Mouse (Mus musculus) gastrocnemius, postnatal 4 days (tissue): ENCODE results near the gene Tmod1. TPM values are rescaled to one million over a fixed set of nuclear protein-coding genes. Genes with fewer than 3 reads are reported as not detected.
A peak's percentile ranks its signal among the peaks of the same experiment; 100 is the strongest.

Experiments
- DNase-seq, 2 experiments: peaks; one replicate each; pipeline ENCODE4 v3.0.0; 2021 to 2022; ENCODE audit warnings: low spot score in 2 of 2, mixed read lengths in 2 of 2
- total RNA-seq, 2 experiments: library from RNA; stranded (reverse); gene quantifications; 2 replicates each; pipeline ENCODE4 v1.2.3; 2021

Gene Tmod1
- total RNA-seq, 2 experiments from 2014 or later = 243 to 252 TPM

DNA sequence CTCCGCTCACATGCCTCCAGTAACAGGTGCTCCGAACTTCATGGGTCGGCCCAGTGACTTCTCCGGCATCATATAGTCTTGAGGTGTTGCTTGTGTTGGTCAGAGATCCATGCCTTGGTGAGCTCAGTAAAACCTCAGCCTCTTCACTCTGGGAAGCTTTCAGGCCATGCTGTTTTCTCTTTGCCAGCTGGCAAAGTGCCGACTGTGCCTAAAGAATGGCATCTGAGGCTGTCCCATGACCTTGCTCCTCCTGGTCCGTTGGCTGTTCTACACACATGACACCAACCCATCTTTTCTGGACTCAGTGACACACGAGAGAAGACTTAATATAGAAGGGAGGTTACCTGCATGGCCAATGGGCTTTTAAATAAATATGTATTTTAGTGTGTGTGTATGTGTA is 9.7 kb downstream of the Tmod1 start:
- no peak for DNase-seq

DNA sequence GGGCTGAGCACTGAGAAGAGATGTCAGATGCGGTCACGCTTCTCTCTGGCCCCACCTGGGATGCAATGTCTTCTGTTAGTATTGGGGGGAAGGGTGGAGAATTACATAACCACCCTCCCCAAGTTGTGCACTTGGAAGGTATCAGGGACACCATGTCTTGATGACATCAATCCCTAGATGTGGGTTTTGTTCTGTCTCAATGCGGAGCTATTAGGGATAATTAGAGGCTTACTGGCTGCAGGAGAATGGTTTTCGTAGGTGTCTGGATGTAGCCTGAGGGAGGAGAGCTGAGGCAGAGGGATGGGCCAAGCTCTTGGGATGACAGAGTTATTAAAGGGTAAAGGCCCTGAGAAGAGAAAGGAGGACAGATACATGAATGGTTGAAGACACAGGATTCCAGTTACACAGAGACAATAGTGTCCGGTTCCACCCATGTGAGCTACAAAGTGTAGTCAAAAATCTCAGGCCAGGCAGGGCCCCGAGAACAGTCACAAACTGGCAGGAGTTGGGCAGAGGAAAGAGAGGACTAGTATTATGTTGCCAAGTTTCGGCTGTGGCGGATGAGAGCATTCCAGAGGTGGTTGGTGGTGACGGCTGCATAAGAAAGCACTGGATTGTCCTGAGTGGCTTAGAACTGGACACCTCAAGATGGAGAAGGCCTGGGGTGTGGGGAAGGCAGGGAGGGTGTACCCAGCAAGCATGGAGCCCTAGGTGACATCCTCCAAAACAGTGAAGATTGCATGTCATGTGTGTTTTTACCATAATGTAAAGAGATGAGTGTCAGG is 14.8 kb downstream of the Tmod1 start:
- no peak for DNase-seq

DNA sequence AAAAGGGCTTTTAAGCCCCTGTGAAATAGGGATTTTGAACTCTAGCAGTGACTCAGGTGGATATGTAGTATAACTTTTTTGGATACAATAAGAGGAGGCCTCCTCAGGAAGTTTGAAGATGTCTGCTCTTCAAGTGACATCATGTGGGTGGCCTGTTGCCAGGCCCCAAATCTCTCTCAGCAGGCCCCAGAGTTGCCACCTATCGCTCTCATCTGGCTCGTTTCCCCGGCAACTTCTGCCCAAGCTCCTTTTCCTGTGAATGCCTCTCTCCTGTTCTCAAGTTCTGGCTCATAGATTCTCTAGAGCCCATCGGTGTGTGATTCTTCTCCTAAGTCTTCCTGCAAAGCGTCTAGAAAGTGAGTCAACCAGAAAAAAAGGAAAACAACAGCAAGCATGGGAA is 17.4 kb downstream of the Tmod1 start:
- DNase-seq = no peak

DNA sequence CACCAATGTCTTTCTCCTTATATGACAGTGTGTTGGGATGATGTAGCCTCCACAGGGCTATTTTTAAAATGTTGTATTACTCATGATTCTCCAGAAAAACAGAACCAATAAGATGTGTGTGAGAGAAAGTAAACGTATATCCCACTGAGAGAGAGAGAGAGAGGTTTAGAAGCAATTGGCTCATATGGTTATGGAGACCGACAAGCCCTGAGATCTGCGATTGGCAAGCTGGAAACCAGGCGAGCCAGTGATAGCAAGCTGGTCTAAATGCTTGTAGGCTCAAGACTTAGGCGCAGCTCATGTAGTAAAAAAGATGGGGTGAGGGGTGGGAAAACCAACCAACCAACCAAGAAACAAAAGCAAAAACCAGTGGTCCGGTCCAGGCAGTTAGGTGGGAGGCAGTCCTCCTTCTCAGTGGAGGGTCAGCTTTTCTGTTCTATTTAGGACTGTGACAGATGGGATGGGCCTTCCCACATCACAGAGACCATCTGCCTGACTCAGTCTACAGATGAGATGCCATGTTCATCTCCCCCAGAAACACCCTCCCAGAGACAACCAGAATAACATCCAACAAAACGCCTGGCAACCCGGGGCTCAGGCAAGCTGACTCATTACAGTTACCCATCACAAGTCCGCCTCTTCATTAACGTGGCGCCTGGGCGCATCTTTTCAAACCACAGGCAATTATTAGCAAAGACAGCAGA is 22.7 kb downstream of the Tmod1 start:
- no peak for DNase-seq

DNA sequence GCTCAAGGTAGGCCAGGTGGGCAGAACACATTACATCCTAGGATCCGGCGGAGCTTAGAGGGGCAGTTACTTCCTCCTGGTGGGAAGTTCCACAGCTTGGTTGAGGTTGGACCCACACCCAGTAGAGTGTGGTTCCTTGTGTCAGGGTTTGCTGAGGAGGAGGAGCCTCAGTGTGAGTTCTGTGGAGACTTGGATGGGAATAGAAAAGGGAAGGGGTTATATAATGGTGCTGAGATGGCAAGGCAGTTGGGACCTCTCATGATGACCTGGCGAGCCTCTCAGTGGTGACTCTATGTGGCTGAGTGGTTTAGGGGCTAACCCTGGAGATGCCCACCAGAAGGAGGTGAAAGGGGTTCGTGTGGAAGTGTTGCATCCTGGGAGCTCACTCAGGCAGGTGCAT is 25.1 kb downstream of the Tmod1 start:
- DNase-seq = no peak

DNA sequence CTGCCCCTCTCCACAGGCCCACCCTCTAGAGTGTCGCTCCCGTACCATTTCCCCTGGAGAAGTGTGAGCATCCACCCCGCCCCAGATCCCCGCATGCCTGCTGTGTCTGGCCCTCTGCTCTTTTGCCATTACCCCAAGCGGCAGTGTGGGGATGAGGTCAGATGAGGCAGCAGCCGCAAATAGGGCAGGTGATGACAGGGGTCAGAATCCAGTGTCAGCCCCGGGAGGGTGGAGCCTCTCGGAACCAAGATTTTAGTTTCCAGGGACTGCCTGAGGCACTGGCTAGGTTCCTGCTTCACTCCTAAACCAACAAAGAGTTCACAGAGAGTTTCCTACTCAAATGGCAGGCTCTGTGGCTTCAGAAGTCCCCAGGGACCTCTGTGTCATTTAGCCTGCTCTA is 25.5 kb downstream of the Tmod1 start:
- DNase-seq = no peak

DNA sequence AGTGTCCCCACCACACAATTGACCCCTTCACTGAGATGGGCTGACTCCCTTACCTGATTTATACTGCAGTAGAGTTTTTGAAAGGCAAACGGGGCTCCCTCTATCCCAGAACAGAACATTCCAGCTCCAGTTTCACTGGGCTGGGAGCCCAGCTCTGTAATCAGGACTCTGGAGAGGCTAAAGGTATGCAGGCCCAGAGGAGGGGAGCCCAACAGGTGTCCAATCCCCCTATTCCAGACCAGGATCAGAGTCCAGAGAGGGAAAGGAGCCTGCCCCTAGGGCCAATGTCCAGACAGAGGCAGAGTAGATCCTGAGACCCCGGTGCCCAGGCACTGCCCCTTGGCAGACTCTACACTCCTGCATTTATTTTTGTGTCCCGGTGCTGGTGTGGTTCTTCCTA is 26.2 kb downstream of the Tmod1 start:
- no peak for DNase-seq

DNA sequence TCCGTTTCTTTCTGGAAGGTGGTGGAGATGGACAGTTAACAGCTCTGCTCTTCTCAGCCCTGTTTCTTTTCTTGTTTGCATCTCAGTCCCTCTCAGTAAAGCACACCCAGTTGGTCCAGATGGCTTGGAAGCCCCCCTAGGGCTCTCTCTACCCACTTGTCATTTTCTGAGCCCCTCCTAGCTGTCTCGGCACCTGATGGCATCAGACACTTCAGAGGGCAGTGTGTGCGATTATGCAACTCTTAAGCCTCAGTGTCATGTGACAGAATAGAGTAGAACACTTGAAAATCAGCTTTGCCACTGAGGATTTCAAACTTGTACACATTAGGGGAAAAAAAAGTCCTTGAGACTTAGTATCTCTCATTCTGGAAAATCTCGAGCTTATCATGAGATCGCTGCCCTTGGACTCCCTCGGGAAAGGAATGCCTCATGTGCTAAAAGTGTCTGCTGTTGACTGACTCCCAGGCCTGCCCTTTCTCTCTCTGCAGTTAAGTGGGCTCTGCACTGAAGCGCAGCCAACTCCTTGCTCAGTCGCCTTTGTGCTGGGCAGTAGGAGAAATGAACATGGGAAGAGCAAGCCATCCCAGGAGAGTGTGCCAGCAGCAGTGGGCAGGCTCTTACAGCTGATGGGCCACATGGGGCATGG is 27.1 kb downstream of the Tmod1 start:
- DNase-seq = no peak

DNA sequence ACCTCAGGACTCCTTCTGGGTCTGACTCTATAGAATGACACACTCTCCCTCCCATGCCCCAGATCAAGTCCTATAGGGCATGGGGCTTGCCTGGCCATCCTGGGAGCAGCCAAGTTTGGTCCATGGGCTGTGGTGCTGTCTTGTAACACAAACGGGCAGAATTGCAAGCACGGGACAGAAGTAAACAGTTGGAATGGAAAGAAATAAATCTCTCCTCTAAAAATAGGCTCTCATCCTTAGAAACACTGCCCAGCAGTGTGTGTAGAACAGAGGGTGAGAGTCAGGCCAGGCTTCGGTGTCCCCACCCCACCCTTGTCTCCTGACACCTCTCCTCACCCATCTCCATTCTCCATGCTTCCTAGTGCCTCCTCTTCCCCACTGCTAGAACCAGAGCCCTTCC is 29.3 kb downstream of the Tmod1 start:
- DNase-seq = no peak

DNA sequence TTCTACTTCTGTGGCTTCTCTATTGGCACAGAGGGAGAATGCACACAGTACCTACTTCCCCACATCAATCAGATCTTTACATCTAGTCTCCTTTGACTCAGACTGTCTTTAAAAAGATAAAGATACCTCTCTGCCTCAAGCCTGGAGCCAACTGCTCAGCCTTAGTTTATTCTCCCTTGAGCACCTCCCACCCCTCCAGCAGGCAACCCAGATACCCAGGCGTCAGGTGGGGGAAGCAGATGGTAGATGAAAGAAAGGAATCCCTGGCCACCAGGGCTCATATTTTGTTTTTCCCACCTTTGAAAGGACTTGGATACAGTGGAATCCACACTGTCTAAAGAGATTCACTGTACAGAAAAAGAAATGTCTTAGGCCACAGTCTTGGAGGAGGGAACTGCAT is 29.8 kb downstream of the Tmod1 start:
- DNase-seq = no peak

DNA sequence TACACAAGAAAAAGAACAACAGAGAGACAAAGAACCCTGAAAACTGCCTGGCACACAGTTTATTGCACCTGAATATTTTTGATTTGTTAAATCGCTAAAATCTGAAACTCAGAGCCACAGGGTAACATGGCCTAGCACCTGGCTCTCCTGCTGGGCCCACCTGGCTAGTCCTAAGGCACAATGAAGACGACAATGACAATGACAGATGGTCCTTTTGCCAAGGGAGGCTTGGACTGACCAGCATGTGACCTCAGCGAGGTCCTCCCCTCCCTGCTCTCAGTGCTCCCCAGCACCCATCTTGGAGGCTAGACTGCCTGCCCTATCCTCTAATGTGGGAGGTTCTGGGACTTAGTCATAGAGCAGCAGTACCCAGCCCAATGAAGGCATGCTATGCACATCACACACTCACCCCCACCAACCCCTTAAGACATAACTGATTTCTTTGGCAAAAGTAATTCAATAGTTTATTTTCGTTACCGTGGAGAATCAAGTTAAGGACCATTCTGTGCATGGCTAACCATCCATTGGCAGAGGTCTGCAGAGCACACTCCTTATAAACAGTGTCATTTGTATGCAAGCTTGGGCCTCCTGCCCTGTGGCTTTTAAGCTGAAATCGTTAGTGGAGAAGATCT is 31.2 kb downstream of the Tmod1 start:
- DNase-seq = no peak

DNA sequence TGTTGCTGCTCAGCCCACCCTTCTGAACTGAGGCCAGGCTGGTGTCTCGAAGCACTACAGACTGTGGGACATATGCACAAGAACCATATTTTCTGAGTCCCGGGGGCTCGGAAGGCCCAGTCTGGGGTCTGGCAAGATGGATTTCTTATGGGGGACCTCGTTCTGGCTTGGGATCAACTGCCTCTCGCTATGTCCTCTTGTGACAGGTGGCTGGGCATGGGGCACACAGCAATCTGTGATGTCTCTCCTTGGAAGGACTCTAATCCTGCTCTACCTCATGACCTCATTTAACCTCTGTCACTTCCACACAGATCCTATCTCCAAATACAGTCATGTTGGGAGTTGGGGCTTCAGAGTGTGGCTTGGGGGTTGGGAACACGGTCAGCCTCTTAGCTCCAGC is 33.9 kb downstream of the Tmod1 start:
- no peak for DNase-seq

DNA sequence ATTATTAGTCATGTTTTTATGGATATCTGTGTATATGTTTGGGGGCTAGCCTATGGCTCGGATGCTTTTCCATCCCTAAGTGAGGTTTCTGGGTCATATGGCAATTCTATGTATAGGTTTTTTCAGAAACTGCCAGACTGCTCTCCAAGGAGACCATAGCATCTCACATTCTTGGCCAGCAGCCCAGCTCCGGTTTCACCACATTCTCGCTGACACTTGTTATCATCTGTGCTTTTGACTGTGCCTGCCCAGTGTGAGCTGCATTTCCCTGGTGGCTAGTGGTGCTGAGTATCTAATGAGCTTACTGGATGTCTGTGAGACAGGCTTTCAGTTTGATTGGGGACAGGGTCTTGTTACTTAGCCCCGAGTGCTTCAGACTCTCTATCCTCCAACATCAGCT is 35.0 kb downstream of the Tmod1 start:
- peak in 1 of 2 experiments; percentile 41 for DNase-seq

DNA sequence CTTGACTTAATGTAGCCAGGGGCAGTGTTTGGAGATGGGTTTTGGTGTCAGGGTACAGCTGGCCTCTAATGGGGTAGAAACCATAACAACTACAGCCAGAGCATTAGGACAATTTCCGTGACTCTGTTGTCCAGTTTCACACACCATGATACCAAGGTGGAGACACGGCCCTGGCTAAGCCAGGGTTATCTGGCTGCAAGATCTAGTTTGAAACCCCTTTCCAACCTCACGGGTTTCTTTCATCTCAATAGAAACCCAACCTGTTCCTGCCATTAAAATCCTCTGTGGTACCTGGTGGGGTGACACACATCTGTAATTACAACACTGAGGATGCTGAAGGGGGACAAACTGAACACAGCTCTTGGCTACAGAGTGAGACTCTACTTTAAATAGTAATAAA is 36.9 kb downstream of the Tmod1 start:
- no peak for DNase-seq

DNA sequence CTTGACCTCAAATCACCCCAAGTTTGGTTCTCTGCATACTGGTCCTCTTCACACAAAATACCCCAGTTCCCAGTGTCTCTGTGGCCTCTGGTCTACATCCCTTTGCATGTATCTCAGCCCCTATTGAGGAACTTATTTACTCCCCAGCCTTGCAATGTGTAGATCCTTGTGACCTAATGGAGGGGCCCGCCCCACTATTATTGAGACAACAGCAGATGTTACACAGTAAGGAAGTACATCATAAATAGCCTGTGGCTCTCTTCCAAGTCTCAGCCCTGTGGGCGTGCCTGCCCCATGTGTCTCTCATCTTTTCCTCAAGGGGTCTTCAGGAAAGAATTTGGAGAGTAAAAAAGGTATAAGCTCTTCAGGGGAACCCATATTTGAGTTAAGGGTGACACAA is 38.2 kb downstream of the Tmod1 start:
- DNase-seq = no peak

DNA sequence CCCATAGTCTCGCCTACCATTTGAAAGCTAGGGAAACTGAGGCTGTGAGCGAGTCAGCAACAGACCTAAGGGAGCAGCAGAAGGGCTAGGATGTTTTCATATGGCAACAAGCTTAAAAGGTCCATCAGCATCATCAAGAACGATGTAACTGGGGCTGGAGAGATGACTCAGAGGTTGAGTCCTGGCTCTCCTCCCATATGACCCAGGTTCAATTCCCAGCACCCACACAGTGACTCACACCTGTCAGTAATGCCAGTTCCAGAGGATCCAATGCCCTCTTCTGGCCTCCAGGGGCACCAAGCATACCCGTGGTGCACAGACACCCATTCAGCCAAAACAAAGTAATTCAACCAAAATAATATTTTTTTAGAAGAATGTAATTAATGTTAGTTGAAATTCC is 41.5 kb downstream of the Tmod1 start:
- no peak for DNase-seq

DNA sequence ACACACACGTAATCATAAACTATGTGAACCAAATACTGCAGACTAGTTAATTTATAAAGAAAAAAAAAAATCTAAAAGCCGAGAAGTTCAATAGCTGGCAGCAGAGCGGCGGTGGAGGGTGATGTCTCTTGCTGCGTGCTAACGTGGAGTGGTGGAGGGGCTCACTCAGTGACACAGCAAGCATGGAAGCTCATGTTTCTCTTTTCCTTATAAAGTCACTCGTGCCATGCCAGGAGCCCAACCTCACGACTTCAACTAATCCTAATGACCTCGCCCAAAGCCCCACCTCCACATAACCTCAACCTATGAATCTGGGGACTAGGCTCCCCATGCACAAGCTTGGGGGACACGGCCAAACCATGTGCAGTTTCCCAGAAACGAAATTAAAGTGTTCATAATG is 43.8 kb downstream of the Tmod1 start:
- no peak for DNase-seq

DNA sequence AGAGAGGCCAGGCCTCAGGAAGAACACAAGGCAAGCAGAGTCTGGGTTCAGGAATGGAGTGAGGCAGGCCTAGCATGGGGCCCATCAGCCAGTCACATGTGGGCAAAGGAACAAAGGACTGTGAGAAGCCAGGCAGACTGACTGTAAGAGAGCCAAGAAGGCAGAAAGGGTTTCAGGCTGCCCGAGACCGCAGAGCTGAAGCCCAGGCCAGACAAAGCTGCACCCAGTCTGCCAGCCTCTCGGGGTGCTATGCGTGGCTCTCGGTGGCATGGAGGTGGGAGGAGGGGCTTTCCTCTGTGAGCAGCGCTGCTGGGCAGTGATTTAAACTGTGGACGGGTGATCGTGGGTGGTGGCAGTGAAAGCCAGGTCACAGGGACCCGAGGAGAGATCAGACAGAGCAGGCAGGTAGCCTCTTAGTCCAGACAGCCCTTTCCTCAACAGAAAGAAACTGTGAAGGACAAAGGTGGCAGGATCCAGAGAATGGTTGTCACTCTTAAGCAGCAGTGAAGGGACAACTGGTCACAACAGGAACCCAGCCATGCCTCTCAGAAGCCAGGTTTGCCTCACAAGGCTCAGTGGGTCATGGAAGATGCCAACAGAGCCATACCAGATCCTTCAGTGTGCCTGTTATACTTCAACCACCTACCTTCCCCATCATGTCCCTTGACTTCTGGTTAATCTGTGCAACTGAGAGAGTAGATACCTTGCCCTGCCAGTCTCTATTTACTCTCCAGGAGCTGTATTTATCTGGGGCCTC is 45.9 kb downstream of the Tmod1 start:
- no peak for DNase-seq

DNA sequence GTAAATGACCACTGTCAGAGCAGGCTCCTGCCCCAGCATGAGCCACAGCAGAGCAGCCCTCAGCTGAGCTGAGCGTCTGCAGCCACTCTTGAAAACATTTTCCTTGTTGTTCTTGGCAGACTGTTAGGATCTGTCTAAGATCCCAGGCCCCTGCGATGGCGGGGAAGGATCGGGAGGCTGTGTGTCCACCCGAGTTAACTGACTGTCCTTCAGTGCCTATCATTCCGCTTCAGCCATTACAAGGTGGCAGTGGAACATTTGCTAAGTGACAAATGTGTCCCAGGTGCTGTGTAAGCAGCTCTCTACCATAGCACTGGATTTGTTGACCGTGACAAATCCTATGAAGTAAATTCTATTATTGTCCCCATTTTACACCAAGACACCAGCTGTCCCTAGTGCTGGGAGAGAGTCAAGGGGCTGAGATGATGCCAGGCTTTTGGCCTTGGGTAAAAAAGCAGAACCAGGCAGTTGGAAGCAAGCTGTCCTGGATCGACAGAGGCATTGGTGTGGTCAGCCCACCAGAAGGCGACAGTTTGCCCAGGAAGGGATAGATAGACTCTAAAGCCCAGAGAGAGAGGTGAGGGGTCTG is 46.6 kb downstream of the Tmod1 start:
- no peak for DNase-seq

DNA sequence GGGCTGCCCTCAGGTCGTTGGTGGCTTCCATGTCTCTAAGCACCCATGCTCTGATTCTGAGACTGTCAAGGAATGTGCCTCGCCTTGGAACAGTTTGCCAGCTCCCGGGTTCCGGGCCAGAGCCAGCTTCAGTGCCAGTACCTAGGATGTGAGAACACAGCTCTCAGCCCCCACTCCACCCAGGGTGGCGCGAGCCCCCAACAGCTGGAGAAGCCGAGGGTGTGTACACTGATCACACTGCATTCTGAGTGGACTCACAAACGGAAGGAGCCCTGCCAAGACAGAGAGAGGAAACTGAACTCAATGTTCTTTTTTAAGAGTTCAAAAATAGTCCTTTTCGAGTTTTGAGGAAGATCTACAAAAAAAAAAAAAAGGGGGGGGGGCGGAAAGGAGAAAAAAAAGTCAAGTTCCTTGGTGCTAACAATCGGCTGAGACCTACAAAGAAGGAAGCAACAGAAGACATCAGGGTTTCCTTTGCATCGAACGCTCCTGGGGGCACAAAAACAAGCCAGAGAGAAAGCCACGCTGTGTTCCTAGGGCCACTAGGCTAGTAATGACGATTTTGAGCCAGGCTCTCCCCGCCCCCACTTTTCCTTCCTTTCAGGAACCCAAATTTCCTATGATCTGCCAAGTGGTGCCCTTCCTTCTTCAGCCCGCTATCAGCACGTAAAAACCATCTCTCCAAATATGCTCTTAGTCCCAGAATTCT is 48.1 kb downstream of the Tmod1 start:
- no peak for DNase-seq
